Mouse (Mus musculus) lung, postnatal 36 days (tissue): ENCODE results near the gene Sars.

Experiments
- DNase-seq: peaks from one replicate; pipeline ENCODE4 v3.0.0; 2022; ENCODE audit warnings: mixed read lengths

The Sars gene

GRCm38 (mm10) chr3:108386186-108386585 is 58.8 kb downstream of the Sars start:
- DNase-seq: no peak

GRCm38 (mm10) chr3:108384425-108384824 is 60.6 kb downstream of the Sars start:
- no peak for DNase-seq

GRCm38 (mm10) chr3:108383485-108384354 is 61.3 kb downstream of the Sars start, which contains the start of gene Psrc1:
Gene Psrc1 (plus strand): TSS chr3:108383839.
- DNase-seq: peak; percentile 94

- no peak for DNase-seq
Observed at GRCm38 (mm10) chr3:108381945-108382875, 62.8 kb downstream of the Sars start.

- no peak for DNase-seq
Observed at GRCm38 (mm10) chr3:108380695-108381094, 64.3 kb downstream of the Sars start.

GRCm38 (mm10) chr3:108378875-108379663 is 65.9 kb downstream of the Sars start:
- DNase-seq: no peak
